Mouse (Mus musculus) bone marrow macrophage, adult 2 months (primary cell): ENCODE data around the gene Slco3a1.

Source experiments
- CTCF ChIP-seq: IDR thresholded peaks from 2 replicates; pipeline ENCODE4 v1.5.1; 2012; ENCODE audit warnings: low read depth, mild to moderate bottlenecking, low read length, moderate library complexity
- POLR2A ChIP-seq: IDR thresholded peaks from 2 replicates; pipeline ENCODE4 v1.6.1; 2012; ENCODE audit warnings: mild to moderate bottlenecking, low read depth, low read length, borderline replicate concordance

GRCm38 (mm10) chr7:74423316-74423715 lies 131.3 kb downstream of the Slco3a1 start:
- TF ChIP-seq POLR2A, result no peak
- TF ChIP-seq CTCF, result no peak
